Mouse (Mus musculus) cerebellum, postnatal 4 days (tissue): Measurements from ENCODE around the gene Vcpkmt.

ENCODE experiments used
- DNase-seq, 2 experiments: peaks; one replicate each; pipeline ENCODE4 v3.0.0; 2022; ENCODE audit warnings: low spot score in 2 of 2, mixed read lengths in 1 of 2

Vcpkmt gene

DNA sequence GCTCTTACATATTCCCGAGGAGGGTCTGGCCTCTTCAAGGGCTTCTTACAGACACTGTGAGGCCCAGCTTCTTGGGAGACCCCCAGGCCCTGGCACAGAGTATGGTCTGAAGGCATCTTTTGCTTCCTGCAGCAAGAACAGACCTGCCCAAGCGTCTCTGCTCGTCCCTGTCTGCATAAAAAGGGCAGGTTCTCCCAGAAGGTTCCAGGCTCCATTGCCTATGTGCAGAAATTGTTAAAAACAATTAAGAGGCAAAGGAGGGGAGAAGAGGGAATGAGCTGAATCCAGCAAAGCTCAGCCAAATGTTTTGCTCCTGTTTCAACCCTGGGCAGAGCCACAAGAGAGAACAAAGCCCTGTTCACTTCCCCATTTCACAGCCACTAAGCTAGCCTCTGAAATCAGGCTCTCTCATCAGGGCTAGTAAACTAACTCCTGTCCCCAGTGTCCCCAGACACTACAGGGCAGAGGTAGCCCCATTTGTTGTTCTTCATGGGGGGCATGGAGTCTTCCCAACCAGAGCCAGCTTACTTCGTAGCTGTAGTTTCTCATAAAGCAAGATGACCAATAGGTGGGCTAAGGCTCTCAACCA is 44.4 kb downstream of the Vcpkmt start:
- DNase-seq = no peak

DNA sequence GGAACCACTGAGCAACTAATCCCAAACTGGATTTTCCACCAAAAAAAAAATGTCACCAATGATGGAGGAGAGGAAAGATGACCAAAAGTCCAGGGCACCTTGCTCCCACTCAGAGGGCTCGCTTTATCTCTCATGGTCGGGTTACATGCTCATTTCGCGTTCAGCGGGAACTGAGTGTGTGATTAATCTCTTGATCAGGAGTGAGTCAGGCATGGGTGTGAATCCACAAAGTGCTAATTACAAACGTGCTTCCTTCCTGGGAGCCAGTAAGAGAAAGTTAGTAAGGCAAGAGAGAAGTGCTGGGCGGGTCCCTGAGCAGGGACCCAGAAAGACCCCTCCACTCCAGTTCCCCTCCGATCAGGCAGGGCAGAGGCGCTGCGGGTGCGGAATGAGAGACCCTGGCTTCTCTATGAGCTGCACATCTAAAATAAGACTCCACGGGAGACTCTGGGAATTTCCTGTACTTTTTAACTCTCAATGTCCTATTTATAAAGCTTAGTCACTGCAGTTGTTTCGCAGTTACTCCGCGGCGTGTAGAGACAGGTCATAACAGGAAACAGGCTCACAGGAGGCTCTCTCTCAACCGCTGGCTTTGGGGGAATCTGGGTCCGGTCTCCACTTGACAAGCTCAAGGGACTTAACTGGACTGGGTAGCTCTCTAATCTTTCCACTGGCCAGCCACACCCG is 45.0 kb downstream of the Vcpkmt start:
- no peak for DNase-seq

DNA sequence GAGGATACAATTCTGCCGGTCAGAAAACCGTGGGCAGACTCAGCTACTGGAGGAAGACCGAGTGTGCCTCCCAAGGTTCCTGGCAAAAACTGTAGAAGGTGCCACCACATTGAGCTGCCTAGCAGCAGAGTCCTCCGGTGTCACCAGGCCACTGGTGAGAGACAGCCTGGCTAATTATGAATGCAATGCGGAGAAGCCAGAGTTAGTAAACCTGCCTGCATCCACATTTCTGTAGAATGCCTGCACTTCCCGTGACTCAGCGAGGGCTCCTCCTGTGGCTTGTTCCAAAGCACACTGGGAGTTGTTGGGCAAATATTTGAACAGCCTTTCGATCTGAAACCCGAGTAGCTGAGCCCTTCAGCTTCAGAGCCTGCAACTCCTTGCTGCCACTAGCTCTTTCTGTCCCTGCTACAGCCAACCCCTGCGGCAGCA is 45.6 kb downstream of the Vcpkmt start:
- DNase-seq = peak in 1 of 2 experiments; percentile 11

DNA sequence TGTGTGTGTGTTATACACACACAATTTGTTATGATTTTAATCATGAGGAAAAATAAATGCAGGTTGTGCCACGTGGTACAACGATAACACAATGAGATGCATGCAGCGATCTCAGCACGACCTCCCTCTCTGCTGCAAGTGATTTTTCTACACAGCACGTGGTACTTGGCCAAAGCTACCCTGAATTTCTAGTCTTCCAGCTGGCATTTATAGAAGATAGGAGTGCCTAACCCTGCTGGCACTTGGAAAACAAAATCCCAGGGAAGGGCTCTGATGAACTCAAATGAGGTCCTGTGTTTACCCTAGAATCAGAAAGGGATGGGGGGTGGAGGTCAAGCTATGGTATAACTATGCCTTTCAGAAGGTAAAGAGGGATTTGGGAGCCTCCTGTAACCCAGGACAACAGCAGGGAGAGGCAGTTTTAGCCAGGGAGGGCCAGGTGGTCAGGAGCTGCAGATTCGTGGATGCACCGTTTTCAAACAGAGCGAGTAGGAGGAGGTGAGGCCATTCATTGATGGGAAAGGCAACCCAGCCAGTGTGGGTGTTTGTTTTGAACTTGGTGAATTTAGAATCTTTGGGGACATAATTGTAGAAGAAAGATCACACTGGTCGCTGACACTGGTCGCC is 46.1 kb downstream of the Vcpkmt start:
- DNase-seq = no peak

DNA sequence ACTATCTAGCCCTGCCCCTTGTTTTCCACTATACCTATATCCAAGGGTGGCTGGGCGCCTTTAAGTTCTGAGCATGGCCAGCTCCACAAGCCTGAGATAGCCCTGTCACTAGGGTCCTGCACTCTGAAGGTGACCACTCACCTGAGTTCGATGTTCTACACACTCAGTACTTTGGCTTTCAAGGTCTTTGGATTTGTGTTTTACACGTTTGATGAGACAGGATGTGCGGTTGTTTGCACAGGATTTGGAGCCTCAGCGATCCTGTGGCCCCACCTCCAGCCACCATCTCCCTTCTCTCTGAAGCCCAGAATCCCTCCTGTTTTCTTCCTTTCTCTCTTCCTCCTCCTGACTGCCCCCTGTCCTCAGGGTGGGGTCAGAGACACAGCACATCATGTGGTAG is 49.6 kb downstream of the Vcpkmt start:
- no peak for DNase-seq

DNA sequence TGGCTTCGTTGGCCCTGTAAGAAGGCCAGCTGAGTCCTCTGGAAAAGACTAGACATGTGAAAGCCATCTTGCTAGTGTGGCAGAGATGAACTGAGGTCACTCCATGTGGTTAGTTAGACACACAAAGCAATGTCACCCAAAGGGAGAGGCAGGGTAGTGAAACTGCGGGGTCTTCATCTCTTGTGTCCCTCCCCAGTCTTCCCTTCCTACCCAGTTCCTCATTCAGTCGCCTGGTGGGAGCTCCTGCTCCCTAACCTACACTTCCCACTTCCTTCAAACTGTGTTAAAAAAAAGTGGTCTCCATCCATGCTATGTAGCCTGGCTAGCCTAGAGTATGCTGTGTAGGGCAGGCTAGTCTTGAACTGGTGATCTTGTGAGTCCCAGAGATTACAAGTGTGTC is 50.3 kb downstream of the Vcpkmt start:
- DNase-seq = no peak

DNA sequence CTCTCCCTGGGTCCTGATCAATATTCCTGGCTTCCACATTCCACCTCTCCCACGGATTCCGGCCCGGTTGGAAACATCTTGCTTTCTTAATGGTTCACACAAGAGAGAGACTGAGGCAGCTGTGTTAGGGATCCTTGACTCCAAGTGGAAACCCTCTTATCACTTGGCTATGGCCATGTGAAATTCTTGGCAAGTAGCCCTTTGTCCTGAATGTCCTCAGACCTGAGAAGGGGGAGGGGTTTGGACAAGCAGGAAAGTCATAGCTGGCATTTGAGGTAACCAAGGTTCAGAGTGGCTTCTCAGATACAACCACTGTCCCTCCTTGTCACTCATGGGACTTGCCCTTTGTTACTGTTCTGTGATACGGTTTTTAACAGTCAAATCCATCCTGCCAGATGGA is 50.7 kb downstream of the Vcpkmt start:
- no peak for DNase-seq

GRCm38 (mm10) chr12:69529694-69530403 is 53.0 kb downstream of the Vcpkmt start:
- DNase-seq = no peak

- DNase-seq = no peak
These were observed 54.4 kb downstream of the Vcpkmt start for GRCm38 (mm10) chr12:69528275-69529032.
